Mouse (Mus musculus) liver, embryonic 11.5 days (tissue): ENCODE measurements around the gene Slc35e4. TPM values are rescaled to one million over a fixed set of nuclear protein-coding genes. Genes with fewer than 3 reads are reported as not detected.

Experiments used
- ATAC-seq: fragments of 200-750 bp; cut with Nextera tagmentation; replicated peaks from 2 replicates; pipeline ENCODE4 v1.8.0; 2017; ENCODE audit warnings: moderate number of reproducible peaks, mild to moderate bottlenecking, moderate TSS enrichment, moderate library complexity; ENCODE audit not compliant: low FRiP score
- DNase-seq: peaks from one replicate; pipeline ENCODE4 v3.0.0-alpha.2; 2017; ENCODE audit warnings: low spot score
- H3K27ac ChIP-seq: fragments of 300-500 bp; sonication (generic); 2 replicates; pipeline ENCODE4 v1.5.1; 2014; ENCODE audit warnings: mild to moderate bottlenecking, low read depth, low read length, control low read depth
- H3K27me3 ChIP-seq: fragments of 300-500 bp; sonication (generic); replicated peaks from 2 replicates; pipeline ENCODE4 v1.6.1; 2014; ENCODE audit warnings: low read length, mixed read lengths; ENCODE audit not compliant: control insufficient read depth, insufficient read depth
- H3K36me3 ChIP-seq: fragments of 300-500 bp; sonication (generic); 2 replicates; pipeline ENCODE4 v1.6.1; 2014; ENCODE audit warnings: mild to moderate bottlenecking, low read length, moderate library complexity, mixed read lengths; ENCODE audit not compliant: control insufficient read depth, insufficient read depth
- H3K4me1 ChIP-seq: fragments of 300-500 bp; sonication (generic); replicated peaks from 2 replicates; pipeline ENCODE4 v1.6.1; 2014; ENCODE audit warnings: low read length, mixed read lengths; ENCODE audit not compliant: control insufficient read depth, insufficient read depth
- H3K4me2 ChIP-seq: fragments of 300-500 bp; sonication (generic); 2 replicates; pipeline ENCODE4 v1.6.1; 2014; ENCODE audit warnings: mild to moderate bottlenecking, control low read depth, moderate library complexity
- H3K4me3 ChIP-seq: fragments of 300-500 bp; sonication (generic); 2 replicates; pipeline ENCODE4 v1.5.1; 2014; ENCODE audit warnings: low read depth, low read length, control low read depth
- H3K9ac ChIP-seq: fragments of 300-500 bp; sonication (generic); 2 replicates; pipeline ENCODE4 v1.6.1; 2014; ENCODE audit warnings: low read depth, low read length, control low read depth
- H3K9me3 ChIP-seq: fragments of 300-500 bp; sonication (generic); 2 replicates; pipeline ENCODE4 v1.6.1; 2016; ENCODE audit warnings: low read length, inconsistent platforms, mixed read lengths; ENCODE audit not compliant: control insufficient read depth
- WGBS: fragments of 180-500 bp; shearing (Covaris S2); extraction: QIAGEN DNeasy Blood & Tissue Kit; methylation state at CpG from one replicate; pipeline ENCODE4 v1.1.7; 2014; 5-methylcytosine and 5-hydroxymethylcytosine counted together
- polyA plus RNA-seq: library from polyadenylated mRNA; unstranded; fragments of >200 nt; fragmentation: Nextera tagmentation; extraction: Ambion mirVana; gene quantifications from 2 replicates; pipeline ENCODE4 v1.2.1, GENCODE M21; 2014

Gene Slc35e4
- polyA plus RNA-seq, 1 experiment from 2014 or later, result 1.4 TPM

DNA sequence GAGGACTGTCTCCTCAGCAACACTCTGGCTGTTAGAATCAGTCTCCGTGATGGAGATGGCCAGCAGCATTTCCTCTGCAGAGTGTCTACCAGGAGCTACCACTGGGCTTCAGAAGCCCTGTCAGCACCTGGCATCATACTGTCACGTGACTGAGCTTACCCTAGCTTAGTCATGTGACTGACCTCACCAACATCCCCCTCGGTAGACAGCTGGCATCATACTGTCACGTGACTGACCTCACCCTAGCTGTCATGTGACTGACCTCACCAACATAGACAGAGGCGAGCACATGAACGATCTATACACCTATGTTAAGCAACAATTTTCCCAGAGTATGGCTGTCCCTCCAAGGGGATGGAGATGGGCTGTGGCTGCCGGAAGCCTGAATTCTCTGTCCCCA is 35.8 kb downstream of the Slc35e4 start:
- Histone ChIP-seq H3K9me3 (no peaks in the 10 kb centered on the region), H3K27me3 (0 out of 2 replicates have a peak, but pooled peaks cover 3% of the 10 kb centered on the region), H3K27ac (no peak overlapping the region), H3K9ac (no peak overlapping the region), H3K4me2 (no peak overlapping the region), H3K4me1 (no peaks in the 10 kb centered on the region), H3K36me3 (no peaks in the 10 kb centered on the region), H3K4me3 (no peak overlapping the region)
- no peak for ATAC-seq
- no peak for DNase-seq
- 72% methylated on average over 7 of the region's 7 CpGs for WGBS

- H3K27ac ChIP-seq, result no peak overlapping the region
- H3K9ac ChIP-seq, result no peak overlapping the region
- ATAC-seq (no peak), DNase-seq (no peak)
- no peak overlapping the region for H3K4me3 ChIP-seq
- no peak overlapping the region for H3K4me2 ChIP-seq
- H3K9me3 ChIP-seq, result no peaks in the 10 kb centered on the region
- H3K27me3 ChIP-seq, result 0 out of 2 replicates have a peak, but pooled peaks cover 2% of the 10 kb centered on the region
- no peaks in the 10 kb centered on the region for H3K36me3 ChIP-seq
- no peaks in the 10 kb centered on the region for H3K4me1 ChIP-seq
- 68% methylated on average over 6 of the region's 6 CpGs for WGBS
These were observed 38.0 kb downstream of the Slc35e4 start for GRCm38 (mm10) chr11:3876419-3876818.

- H3K27ac ChIP-seq, result no peak overlapping the region
- H3K27me3 ChIP-seq, result peaks cover 26% of the 10 kb centered on the region
- peak overlapping the region; percentile 94 for H3K4me2 ChIP-seq
- H3K9me3 ChIP-seq, result no peaks in the 10 kb centered on the region
- H3K9ac ChIP-seq, result no peak overlapping the region
- peaks cover 3% of the 10 kb centered on the region for H3K4me1 ChIP-seq
- peak overlapping the region; percentile 57 for H3K4me3 ChIP-seq
- WGBS, result 42% methylated on average over 6 of the region's 6 CpGs
- ATAC-seq (no peak), DNase-seq (no peak)
- H3K36me3 ChIP-seq, result no peaks in the 10 kb centered on the region
These were observed 50.1 kb downstream of the Slc35e4 start for GRCm38 (mm10) chr11:3864343-3864742.

- ATAC-seq (peak; percentile 94), DNase-seq (peak; percentile 88)
- Histone ChIP-seq H3K27ac (no peak within 1 kb of the TSS), H3K27me3 (peaks cover 26% of the 10 kb centered on the region), H3K4me1 (peaks cover 3% of the 10 kb centered on the region), H3K4me3 (peak within 1 kb of the TSS; percentile 57), H3K9ac (peak within 1 kb of the TSS; percentile 52), H3K36me3 (no peaks in the 10 kb centered on the region), H3K9me3 (no peaks in the 10 kb centered on the region), H3K4me2 (peak within 1 kb of the TSS; percentile 94)
- 3% methylated on average over 56 of the region's 58 CpGs for WGBS
These were observed 50.9 kb downstream of the Slc35e4 start, which contains the start of gene Osbp2 for GRCm38 (mm10) chr11:3863454-3864112. Gene Osbp2, minus strand, starts transcription at chr11:3863903.

- 67% methylated on average over 19 of the region's 19 CpGs for WGBS
- H3K27ac ChIP-seq, result no peak overlapping the region
These were observed 51.6 kb downstream of the Slc35e4 start for GRCm38 (mm10) chr11:3862661-3863453.

DNA sequence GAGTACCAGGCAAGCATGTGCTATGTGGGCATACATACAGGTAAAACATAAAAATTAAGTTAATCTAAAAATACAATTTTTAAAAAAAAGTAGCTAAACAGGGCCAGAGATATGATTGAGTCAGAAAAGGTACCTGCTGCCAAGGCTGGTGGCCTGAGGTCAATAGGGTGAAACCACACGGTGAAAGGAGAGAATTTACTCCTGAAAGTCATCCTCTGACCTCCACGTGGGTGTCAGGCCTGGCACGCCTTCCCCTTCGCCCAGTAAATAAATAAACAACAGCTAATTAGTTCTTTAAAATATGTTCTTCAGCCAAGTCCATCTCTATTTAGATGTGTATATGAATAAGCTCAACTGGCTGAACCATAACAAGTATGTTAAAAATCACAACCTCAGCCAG is 54.1 kb downstream of the Slc35e4 start:
- Histone ChIP-seq H3K9ac (no peak overlapping the region), H3K4me2 (no peak overlapping the region), H3K27me3 (peaks cover 24% of the 10 kb centered on the region), H3K27ac (no peak overlapping the region), H3K36me3 (no peaks in the 10 kb centered on the region), H3K9me3 (no peaks in the 10 kb centered on the region), H3K4me3 (no peak overlapping the region), H3K4me1 (peaks cover 3% of the 10 kb centered on the region)
- no peak for DNase-seq
- no peak for ATAC-seq
- WGBS, result 77% methylated on average over 4 of the region's 4 CpGs

More at GRCm38 (mm10) chr11:3862661-3863453, 51.6 kb downstream of the Slc35e4 start:
- Histone ChIP-seq H3K4me1 (peaks cover 3% of the 10 kb centered on the region), H3K9me3 (no peaks in the 10 kb centered on the region), H3K4me2 (peak overlapping the region; percentile 94), H3K4me3 (peak overlapping the region; percentile 57), H3K27me3 (peaks cover 26% of the 10 kb centered on the region), H3K36me3 (no peaks in the 10 kb centered on the region), H3K9ac (no peak overlapping the region)
- no peak for DNase-seq
- ATAC-seq, result no peak

- no peak overlapping the region for H3K4me2 ChIP-seq
- H3K27ac ChIP-seq, result no peak overlapping the region
- no peak overlapping the region for H3K9ac ChIP-seq
- H3K4me3 ChIP-seq, result no peak overlapping the region
- WGBS, result 86% methylated on average over 4 of the region's 4 CpGs
- no peaks in the 10 kb centered on the region for H3K36me3 ChIP-seq
- H3K27me3 ChIP-seq, result peaks cover 24% of the 10 kb centered on the region
- H3K9me3 ChIP-seq, result no peaks in the 10 kb centered on the region
- peaks cover 3% of the 10 kb centered on the region for H3K4me1 ChIP-seq
- ATAC-seq (no peak), DNase-seq (no peak)
These were observed 54.7 kb downstream of the Slc35e4 start for GRCm38 (mm10) chr11:3859778-3860177.

DNA sequence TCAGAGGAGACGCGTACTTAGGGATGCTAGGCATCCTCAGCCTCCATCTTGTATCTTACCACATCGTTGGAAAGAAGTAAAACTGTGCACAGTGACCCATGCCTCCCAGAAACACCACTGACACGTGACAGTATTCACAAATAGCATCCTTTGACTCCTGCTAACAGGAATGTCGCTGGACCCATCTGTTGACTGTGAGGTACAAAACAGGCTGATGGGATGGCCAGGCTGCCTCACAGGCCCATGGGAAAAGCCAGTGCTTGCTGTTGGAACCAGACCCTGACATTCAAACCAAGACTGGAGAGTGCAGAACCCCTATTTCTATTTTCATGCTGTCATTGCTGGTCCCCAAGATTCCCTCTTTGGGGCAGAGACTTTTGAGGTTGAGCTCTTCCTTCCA is 56.6 kb downstream of the Slc35e4 start:
- H3K4me2 ChIP-seq, result no peak overlapping the region

More for the DNA sequence above, 56.6 kb downstream of the Slc35e4 start:
- no peak for ATAC-seq
- DNase-seq, result no peak
- WGBS, result 73% methylated on average over 5 of the region's 5 CpGs
- Histone ChIP-seq H3K36me3 (no peaks in the 10 kb centered on the region), H3K9me3 (no peaks in the 10 kb centered on the region), H3K27me3 (peaks cover 13% of the 10 kb centered on the region), H3K9ac (no peak overlapping the region), H3K4me1 (no peaks in the 10 kb centered on the region), H3K27ac (no peak overlapping the region), H3K4me3 (no peak overlapping the region)
